Mouse (Mus musculus) inflammation-experienced regulatory T-cells, adult 6 months (primary cell): Measurements from ENCODE around the gene Npas3. TPM values are rescaled to one million over a fixed set of nuclear protein-coding genes. Genes with fewer than 3 reads are reported as not detected.

Source experiments
- ATAC-seq: one replicate; pipeline ENCODE4 v1.8.0; 2017
- polyA plus RNA-seq, 3 experiments: library from polyadenylated mRNA; unstranded; fragments of 100-300 nt; shearing (Covaris generic); gene quantifications; one replicate each; pipeline ENCODE4 v1.2.1; 2017

The Npas3 gene
- polyA plus RNA-seq, 3 experiments from 2014 or later, result 0.09 TPM; not detected in 2

DNA sequence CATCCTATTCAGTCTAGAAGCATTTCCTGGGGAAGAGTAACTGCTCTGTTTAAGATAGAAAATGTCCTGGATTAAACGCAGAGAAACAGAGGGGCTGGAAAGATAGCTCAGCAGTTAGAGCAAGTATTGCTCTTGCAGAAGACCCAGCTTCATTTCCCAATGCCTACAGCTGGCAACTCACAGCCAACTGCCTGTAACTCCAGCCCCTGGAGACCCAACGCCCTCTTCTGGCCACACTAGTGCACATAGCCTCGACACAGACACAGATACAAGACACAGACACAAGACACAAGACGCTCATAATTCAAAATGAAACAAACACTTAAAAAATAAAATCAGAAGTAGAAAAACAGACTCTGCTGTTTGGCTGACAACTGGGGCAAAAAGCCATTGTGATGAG is 754.0 kb downstream of the Npas3 start:
- ATAC-seq, result no peak

DNA sequence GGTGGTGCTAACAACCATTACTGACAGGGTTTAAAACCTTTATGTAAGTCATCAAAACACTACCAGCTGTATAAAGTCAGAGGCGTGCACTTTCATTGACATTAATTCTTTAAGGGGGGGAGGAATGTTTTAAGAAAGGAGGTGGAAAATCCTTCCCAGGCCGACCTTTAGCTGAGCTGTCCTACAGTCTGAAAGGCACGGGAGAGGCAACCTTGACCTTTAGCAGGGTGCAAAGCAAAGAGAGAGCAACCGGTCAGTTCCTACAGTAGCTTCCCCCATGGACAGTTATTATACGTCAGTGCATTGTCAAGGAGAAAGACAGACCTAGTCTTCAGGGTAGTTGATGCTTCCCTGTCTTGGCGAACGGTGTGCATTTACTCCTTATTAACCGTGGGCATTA is 756.1 kb downstream of the Npas3 start:
- ATAC-seq, result no peak

DNA sequence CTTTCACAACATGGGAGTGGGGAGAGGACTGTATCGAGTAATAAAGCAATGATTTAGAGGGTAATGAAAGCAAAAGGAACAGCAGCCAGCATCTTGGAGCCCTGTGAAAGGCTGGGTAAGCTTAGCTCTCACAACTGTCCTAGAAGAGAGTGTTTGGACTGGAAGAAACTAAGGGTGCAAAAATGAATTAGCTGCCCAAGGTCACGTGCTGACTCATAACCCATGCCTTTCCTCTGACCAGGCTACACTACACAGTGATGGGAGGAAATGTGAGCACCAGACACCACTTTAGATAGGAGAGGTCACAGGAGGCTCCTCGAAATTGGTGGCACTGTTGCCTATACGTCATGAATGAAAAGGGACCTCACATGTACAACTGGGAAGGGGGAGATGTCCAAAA is 757.1 kb downstream of the Npas3 start:
- no peak for ATAC-seq

DNA sequence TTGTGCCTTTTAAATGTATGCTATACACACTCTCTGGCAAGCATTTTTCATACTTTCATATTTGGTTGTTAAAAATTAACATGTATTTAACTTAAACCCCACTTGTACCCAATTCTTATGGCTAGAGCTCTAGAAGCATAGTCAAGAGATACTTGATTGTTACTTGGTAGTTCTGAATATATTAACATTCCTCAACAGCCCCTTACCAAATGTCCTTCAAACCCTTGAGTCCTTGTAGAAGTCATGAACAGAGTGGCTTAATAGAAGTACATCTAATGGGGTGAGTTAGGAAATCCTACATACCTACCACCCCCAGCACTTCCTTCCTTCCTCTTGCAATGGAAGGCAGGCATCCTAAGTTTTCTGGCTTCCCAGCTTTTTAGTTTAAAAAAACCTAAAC is 766.8 kb downstream of the Npas3 start:
- no peak for ATAC-seq

DNA sequence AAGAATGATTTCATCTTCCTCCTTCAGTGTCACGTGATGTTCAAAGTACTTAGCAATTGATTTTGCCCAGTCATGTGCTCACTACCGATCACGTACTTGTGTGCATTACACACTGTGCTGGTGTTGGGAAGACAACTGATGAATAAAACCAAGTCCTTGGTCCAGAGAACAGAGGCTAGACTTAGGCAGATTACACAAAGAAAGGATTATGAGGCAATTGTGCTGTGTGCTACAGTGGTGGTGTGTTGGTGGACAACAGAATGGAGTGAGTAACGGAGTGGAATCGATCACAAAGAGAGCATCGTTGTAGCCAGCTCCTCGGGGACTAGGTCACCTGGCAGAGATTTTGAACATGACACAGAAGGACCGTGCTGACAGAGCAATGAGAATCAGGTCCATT is 769.5 kb downstream of the Npas3 start:
- ATAC-seq, result no peak

DNA sequence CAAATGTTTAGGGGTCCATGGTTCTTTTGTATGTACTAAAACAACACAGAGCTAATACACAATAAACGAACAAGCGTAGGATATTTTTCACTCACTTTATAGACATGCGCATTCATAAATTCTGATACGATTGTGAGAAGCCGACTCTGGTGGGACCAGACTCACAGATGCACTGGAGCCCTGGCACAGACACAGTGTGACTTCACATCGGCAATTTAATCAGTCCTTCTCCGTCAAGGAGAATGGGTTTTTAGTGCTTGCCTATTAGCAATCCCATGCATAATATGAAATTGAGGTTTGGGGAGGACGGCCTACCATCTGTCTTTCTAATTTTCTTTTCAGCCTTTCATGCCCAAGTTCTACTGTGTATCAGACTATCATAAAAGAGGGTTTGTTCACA is 771.5 kb downstream of the Npas3 start:
- ATAC-seq, result no peak

DNA sequence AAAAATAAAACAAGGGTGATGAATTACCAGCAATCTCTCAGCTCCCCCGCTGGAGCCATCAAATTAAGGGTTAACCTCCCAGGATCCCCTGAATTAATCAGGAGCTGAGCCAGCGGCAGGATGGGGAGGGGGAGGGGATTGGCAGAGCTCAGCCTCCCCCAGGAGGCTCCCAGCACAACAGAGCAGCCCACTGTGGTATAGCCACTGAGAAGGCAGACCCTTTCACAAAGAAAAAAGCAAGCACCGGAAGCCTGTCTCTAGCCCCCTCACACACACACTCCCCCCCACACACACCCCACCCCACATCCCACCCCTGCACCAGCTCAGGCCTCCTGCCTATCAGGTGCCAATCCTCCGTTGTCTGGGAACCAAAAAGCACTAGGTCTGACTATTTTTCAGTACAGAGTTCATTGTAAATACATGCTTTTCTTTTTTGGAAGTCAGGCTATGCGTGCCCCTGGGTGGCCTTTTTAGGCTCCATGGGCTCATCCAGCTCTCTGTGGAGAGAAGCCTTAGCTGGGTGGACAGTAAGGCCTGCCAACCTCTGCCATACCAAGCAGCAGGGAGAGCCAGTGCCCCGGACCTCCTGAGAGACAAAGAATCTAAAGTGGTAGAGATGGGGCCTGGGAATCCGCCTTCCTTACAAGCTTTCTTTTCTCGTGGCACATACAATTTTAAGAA is 786.3 kb downstream of the Npas3 start:
- ATAC-seq, result no peak

DNA sequence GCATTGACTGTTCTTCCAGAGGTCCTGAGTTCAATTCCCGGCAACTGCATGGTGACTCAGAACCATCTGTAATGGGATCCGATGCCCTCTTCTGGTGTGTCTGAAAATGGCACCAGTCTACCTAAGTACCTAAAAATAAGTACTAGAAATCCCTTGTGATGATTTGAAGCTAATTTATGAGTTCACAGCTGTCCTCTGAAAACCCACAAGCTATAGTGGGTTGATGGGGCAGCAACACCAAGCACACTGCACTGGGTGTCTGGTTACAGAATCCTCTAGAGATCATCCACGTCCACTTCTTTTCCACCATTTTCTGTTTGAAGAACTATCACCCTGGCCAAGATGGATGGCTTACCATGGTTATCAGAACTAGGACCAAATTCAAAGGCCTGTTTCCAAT is 789.1 kb downstream of the Npas3 start:
- ATAC-seq, result no peak

DNA sequence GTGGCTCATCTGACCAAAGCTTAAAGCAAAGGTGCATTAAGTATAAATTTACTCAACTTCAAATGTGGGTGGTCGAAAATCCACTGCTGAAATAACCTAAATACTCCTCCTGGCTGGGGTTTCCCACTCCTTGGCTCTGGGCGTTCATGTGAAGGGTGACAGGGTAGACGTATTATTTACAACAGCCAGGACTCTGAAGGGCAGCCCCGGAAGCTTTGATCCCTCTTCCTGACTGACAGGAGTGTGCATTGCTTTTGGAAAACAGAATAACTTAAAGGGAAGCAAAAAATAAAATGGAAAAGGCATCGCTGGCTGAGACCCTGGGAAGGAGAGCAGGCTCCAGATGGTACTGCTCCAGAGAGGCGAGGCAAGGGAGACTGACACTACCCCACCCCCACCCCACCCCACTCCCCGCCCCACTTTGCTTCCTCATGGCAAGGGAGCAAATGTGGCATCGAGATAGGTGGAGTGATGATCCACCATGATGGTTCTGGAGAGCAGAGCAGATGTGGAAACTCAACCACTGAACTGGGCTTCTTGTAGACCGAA is 794.6 kb downstream of the Npas3 start:
- no peak for ATAC-seq

DNA sequence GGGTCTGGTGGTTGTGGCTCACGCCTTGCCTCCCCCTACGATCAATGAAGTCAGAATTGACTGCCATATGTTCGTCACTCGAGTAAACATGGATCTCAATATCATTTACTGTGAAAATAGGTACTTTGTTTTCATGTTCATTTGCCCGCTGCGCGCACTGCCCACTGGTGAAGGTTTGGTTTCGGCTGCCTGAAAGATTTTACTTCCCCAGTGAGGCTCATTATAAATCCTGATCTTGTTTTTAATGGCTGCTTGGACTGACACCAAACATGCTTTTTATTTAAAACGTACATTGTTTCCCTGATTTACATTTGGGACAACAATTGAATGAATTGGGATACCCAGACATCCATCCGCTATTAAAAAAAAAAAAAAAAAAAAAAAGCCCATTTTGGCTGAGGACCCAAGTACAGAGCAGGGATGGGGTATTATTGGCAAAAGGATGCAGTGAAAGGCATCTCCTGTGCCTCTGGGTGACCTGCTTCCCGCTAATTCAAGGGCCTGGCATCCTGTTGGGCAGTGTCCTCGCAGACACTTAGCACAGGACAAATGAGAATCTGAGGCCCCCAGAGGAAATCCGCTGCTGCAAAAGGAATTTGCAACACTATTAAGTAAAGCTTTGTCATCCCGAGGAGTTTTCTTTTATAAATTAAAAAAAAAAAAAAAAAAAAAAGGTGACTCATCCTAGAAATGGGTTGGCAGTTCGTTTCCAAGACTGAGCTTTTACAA is 796.3 kb downstream of the Npas3 start:
- ATAC-seq, result no peak

DNA sequence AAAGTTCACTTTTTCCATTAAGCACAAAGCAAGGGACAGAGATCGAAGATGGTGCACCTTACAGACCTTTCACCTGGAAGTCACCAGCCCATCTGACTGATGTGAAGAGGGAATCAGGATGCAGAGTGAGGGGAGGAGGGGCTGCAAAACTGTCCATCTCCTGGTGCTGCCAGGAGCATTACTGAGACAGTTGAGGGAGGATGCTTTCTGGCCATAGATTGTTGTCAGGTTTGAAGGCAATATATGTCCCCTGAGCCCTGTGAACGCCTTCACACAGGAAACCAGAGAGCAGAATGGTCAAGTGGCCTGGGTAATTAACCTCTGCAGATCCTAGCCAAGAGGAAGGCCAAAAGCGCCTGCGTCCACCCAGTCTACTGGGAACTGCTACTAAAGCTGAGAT is 796.9 kb downstream of the Npas3 start:
- ATAC-seq, result no peak

DNA sequence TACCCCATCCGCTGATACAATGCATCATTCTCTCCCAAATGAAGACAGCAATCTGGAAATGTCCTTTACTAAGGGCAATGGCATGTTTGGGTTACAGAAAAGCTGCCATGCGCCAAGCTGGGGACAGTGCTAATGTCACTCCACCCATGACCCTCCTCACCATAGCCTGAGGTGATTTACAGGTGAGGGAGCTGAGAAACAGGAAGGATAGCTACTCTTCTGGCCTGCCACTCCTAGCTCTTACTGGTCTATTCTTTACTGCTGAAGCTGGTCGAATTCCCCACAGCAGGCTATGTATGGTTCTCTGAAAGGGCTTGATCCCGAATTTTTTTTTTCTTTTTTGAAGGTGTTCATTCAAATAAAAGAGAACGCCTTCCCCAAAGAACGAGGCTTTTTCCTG is 798.3 kb downstream of the Npas3 start:
- ATAC-seq, result no peak

DNA sequence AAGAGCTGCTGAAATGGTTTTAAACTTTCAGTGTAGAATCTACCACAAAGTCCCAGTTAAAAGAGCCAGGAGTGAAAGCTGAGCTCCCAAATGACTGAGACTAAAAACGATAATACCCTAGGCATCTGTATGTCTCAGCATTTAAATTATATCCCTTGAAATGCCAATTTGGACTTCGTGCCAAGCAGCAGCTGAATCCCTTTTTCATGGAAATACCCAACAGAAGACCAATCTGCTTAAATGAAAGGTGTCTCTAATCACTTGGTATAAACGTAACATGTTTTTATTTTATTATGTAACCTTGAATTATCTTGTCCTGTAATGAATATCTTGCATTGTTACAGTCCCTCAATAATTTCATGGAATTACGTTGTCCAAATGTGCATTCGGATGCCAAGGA is 799.6 kb downstream of the Npas3 start:
- ATAC-seq, result no peak

DNA sequence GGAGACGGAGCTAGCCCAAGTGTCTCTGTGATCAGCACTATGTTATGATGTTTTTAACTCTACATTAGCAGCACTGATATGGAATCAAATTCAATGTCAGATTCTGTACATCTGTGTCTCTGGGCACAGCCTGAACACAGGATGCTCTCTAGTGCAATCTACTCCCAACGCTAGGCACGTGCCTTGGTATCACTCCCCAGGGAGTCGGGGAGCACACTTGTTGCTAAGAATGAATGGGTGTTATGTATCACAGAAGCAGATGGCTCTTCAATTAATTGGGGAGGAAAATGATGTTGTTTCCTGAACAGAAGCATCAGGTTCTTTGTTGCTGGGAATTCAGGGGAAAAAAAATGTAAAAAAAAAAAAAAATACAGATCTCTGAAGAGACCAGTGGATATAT is 801.4 kb downstream of the Npas3 start:
- no peak for ATAC-seq

DNA sequence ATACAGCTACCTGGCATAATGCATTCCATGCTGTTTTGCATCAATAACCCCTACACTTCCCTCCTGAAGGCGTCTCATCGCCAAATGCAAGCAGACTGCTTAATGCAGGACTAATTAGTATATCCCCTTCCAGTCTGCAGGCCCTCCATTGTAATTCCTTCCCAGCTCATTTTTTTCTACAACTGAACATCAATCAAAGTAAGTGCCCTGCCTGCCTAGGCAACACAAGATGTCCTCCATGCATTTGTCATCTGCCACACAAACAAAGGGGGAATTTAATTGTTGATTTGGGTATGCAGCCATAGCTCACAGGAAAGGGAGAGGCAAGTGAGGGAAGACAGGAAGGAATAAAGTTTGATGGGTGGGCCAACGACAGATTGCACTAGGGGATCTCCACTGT is 804.5 kb downstream of the Npas3 start:
- no peak for ATAC-seq

DNA sequence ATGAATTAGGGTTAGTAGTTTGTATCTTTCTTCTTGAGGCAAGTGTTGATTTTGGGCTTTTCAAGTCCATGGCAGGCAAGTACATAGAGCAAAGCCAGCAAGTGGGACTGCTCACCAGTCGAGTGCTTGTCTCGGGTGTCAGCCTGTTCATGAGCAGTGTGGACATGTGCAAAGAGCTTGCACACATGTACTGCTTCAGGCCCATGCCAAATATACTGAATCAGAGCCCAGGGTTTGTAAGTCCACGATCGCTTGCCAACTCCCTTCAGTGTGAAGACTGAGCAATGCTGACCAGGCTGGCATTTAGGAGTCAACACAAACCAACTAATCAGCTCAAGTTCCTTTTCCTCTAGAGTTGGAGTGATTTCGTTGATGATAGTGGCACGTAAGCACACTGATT is 805.1 kb downstream of the Npas3 start:
- no peak for ATAC-seq

DNA sequence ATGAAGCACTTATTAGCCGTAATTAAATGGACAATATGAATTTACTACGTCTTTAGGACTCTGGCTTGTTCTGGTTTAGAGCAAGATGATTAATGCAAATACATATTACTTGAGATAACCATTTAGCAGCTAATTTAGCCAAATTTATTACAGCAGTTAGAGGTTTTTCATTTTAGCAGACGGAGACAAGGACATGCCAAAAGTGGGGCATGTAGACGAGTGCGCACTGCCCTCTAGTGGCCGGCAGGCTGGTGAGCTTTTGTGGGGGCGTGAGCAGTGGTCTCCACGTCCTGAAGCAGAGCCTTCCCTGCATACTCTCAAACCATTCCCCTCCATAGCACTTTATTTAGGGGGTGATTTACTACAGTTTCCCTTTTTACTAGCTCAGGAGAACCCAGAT is 812.3 kb downstream of the Npas3 start:
- ATAC-seq, result no peak

DNA sequence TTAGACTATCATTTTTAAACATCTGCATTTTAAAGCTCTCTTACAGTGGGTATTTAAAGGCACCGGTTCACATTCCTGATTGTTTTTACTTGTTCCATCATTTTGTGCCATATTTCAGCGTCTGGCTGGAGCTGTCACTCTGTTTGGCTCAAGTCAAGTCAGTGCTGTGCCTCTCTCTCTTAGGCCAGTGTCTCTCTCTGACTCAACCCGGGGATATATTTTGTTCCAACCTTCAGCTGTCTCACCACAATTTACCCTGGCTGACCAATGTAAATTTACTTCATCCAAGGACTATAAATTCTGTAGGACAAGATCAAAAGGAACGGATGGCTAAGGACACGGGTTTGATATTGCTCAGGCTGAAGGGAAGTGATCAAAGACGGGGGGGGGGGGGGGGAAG is 812.7 kb downstream of the Npas3 start:
- ATAC-seq, result no peak

DNA sequence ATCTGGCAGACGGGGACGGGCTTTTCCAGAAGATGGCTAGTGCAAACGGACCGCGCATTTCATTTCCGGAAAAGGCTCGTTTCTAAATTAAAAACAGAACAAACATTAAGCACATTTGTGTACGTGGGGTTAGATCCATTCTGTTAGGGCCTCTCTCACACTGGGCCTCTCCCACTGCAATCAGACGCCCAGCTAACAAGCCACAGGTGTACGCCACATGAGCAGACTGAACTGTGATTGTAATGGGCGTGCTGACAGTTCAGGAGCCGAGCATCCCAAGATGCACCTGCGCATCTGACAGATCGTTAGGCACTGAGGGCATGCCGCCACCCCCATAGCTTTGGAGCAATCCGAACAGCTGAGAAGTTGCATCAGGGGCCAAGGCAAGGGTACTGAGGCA is 816.5 kb downstream of the Npas3 start:
- no peak for ATAC-seq

DNA sequence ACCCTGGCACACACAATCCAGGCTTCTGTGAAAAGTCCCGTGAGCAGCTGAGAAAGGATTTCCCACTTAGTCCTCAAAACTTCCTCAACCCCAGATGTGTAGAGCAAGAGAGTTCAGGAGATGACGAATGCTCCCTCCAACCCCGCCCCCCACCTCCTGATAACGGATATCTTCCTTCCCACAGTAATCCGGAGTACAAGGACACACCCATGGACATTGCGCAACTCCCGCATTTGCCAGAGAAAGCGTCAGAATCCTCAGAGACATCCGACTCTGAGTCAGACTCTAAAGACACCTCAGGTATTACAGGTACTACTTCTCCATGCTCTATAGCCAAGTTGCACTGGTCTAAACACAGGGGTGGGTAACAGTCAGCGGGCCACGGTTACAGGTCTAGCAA is 817.1 kb downstream of the Npas3 start:
- ATAC-seq, result no peak

DNA sequence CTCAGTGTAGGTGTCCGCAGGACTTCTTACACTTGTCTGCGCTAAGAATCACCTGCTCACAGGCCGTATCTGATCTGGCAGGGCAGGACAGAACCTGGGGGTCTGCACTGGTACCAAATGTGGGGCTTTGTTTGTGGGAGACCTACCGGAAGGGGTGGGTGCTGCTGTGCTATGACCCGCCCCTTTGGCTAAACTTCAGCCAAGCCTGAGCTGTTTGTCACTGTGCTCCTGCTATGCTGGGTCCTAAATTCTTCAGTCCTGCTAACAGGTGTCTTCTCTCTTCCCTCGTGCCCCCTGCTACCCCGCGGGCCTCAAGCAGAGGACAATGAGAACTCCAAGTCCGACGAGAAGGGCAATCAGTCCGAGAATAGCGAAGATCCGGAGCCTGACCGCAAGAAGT is 818.9 kb downstream of the Npas3 start:
- no peak for ATAC-seq

DNA sequence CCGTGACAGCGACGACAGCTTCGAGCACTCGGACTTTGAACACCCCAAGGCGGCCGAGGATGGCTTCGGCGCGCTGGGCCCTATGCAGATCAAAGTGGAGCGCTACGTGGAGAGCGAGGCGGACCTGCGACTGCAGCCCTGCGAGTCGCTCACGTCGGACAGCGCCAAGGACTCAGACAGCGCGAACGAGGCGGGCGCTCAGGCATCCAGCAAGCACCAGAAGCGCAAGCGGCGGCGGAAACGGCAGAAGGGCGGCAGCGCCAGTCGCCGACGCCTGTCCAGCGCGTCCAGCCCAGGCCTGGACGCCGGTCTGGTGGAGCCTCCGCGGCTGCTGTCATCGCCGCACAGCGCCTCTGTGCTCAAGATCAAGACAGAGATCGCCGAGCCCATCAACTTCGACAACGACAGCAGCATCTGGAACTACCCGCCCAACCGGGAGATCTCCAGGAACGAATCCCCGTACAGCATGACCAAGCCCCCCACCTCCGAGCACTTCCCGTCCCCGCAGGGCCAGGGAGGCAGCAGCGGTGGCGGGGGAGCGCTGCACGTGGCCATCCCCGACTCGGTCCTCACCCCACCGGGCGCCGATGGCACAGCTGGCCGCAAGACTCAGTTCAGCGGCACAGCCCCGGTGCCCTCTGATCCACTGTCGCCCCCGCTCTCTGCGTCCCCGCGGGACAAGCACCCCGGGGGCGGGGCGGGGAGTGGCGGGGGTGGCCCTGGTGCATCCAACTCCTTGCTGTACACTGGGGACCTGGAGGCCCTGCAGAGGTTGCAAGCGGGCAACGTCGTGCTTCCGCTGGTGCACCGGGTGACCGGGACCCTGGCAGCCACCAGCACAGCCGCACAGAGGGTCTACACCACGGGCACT is 819.6 kb downstream of the Npas3 start:
- no peak for ATAC-seq

DNA sequence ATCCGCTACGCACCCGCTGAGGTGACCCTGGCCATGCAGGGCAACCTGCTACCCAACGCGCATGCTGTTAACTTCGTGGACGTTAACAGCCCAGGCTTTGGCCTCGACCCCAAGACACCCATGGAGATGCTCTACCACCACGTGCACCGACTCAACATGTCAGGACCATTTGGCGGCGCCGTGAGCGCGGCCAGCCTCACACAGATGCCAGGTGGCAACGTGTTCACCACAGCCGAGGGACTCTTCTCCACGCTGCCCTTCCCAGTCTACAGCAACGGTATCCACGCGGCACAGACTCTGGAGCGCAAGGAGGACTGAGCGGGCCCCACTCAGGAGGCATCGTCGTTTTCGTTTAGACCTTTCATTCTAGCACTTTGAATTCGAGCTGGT is 820.3 kb downstream of the Npas3 start:
- ATAC-seq, result no peak

DNA sequence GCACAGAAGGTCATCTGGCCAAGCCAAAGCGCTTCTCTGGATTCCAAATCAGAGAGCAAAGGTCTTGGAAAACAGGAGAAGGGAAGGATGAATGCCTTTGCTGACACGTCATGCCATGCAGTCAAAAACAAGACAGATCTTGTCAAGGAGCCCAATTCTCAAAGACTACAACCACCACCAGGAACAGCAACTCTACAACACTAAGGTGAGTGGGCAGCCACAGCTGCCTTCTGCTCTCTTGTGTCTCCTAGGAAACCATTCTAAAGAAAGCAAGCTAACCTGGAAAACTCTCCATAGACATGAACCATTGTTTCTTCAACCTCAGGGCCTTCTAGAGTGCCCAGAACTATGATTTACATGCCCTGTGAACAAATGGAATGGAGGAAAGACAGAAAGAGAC is 825.5 kb downstream of the Npas3 start:
- no peak for ATAC-seq
